Mouse (Mus musculus): ENCODE measurements around the gene Plscr3.

Plscr3 gene

DNA sequence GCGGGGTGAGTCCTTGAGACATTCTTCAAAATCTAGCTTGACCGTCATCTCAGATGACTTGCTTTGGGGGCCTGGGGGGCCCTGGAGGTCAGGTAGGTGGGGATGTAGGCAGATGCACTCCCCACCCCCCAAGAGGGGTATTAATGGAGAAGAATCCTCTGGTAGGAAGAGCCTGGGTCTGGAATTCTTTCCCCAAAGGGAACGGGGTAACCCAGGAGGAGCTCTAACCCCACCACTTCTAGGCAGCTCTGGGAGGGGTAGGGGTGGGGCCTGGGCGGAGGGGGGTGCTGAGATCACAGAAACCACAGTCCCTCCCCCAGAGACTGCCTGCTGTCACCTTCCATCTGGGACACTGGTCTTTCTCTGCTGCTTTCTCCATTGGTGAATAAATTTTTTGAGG lies 49.1 kb downstream of the Plscr3 start, which contains the start of gene Acap1:
Acap1 (minus strand) TSS at position 249 of the 400 bp plus-strand sequence.
- no peak for DNase-seq (ENCODE audit: low spot score)

- no peak for DNase-seq (ENCODE audit: low spot score)
Measured at GRCm38 (mm10) chr11:69899870-69900269, 53.7 kb downstream of the Plscr3 start.

- peak; percentile 69 for DNase-seq (ENCODE audit: low spot score)
Measured at GRCm38 (mm10) chr11:69900471-69901405, 54.6 kb downstream of the Plscr3 start, which contains the start of the genes 2810408A11Rik and Neurl4. 2810408A11Rik (minus strand) TSS chr11:69900987. Neurl4 (plus strand) TSS chr11:69901072.

- DNase-seq (ENCODE audit: low spot score), result peak; percentile 75
Measured at GRCm38 (mm10) chr11:69901406-69901846, 55.2 kb downstream of the Plscr3 start.
